Mouse (Mus musculus): ENCODE data around the gene Fam171a2.

The Fam171a2 gene

DNA sequence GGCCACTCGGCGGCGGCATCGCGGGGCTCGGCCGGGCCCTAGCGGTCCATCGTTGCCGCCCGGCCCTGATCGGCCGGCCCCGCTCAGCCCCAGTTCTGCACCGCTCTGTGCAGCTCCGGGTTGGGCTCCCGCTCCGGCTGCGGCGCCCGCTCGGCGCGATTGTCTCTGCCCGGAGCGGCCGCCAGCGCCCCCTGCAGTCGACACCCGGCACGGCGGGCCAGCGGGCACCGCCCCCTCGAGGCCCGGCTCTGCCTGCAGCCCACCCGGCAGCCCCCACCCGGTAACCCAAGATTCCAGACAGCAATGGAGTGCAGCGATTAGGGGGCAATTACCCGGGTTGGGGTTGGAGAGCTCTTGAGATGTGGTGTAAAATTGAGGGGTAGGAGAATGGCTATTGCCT is at the start of gene Fam171a2:
Gene Fam171a2 (minus strand): TSS at position 186 of the 400 bp plus-strand sequence.
- DNase-seq, result peak; percentile 78 to 82

DNA sequence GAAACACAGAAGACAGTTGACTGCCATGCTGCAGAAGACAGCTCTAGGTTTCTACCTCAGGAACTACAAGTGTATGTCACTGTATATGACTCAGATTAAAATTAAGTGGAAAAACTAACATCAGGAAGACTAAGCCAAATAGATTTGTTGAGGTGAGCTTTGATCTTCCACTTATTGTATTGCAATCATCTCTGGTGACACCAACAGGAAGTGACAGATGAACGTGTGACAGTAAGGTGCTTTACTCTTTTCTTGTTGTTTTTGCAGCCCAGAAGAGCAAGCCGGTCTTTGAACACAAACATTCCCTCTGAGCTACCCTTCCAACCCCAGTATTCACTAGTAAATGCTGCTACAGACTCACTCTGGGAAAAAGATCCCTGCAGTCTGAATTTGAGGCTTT is 49.2 kb upstream of the Fam171a2 start:
- no peak for DNase-seq

DNA sequence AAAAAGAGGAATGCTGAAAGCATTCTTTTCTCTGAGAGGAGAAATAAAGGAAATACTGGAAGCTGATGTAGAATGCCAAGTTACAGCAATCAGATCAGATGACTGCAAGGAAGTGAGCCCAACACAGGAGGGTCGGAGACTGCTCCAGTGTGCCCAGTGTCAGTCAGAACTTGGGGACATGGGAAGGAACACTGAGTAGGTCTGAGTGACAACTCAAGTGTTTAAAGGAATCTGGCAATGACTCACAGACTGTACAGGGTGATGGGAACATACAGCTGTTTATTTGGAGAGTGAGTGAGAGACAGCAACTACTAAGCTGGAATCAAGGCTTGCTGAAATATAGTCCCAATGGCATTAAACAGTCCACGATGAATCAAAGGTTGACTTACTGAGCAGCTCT is 48.7 kb upstream of the Fam171a2 start:
- no peak for DNase-seq

DNA sequence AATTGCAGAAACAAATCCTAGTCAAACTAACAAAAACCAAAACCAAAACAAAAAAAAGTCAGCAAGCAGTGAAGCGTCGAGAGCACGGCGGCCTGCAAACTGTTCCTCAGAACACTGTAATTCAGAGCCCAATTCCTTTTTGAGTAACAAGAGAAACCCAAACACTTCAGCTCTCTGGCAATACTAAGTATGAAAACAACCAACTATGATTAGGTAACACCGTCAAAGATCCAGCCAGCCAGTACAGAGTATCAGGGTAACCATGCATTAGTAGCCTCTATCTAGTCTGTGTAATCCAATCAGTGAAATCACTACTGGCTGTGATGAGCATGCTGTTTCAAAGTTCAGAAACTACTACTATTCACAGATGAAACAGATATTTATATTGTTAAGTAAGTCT is 48.3 kb upstream of the Fam171a2 start:
- no peak for DNase-seq

DNA sequence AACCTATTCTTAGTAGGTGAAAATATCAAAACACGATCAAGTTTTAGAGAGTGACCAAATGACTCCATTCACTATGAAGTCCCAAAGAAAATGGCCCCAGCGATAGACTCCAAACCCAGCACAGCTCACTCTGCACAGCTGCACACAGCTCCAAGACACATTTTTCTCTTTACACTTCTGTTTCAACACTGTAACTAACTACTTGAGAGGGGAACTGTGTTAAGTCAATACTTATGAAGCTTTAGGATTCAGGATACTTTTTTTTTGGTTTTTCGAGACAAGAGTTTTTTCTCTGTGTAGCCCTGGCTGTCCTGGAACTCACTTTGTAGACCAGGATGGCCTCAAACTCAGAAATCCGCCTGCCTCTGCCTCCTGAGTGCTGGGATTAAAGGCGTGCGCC is 47.6 kb upstream of the Fam171a2 start:
- no peak for DNase-seq

DNA sequence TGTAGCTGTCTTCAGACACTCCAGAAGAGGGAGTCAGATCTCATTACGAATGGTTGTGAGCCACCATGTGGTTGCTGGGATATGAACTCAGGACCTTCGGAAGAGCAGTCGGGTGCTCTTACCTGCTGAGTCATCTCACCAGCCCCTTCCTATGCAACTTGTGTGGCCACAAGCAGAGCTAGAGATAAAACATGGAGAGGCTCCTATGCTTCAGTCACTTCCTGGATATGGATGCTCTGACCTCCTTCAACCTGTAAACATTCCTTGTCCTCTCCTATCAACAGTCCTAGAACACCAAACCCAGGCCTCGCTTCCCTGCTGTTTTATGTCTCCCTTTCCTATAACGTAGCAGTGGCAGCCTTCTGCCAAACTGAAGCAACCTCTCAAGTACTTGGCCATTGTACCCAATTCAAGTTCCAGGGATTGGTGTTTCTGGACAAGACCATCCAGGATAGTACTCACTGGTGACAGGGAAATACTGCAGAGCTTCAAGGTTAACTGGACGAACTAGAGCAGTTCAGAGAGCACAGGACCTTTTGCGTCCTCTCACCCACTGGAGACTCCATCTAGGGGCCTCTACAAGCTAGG is 46.7 kb upstream of the Fam171a2 start:
- no peak for DNase-seq

DNA sequence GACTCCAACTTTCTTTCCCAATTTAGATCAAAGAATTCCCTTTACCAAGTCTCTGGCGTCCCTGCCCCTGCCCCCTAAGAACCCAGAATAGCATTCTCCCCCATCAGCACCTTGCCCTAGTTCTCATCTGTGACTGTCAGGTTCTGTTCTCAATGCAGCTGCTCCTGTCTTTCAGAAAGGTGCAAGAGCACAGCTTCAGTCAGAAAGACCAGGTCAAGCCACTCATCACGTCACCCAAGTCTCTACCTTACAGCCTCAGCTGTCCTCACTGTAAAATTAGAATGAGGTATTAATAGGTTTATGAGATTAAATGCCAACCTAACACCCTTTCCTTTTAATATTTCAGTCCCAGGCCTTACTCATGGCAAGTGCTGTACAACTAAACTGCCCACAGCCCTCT is 45.8 kb upstream of the Fam171a2 start:
- no peak for DNase-seq

DNA sequence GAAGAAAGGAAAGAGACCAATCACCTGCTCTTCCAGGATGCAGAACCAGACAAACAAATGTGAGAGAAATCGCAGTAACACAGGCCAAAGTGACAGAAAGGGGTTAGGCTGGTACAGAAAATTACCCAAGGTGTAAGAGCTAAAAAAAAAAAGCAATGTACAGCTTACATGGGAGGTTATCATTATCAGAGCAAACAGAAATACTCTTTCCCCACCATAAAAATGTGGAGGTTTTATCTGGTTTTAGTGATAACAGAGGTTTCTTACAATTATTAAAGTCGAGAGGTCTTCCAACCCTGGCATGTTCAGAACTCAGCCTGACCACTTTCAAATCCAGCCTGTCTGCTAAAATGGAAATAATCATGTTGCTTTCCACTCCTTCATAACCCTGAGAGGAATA is 40.4 kb upstream of the Fam171a2 start:
- DNase-seq, result no peak

DNA sequence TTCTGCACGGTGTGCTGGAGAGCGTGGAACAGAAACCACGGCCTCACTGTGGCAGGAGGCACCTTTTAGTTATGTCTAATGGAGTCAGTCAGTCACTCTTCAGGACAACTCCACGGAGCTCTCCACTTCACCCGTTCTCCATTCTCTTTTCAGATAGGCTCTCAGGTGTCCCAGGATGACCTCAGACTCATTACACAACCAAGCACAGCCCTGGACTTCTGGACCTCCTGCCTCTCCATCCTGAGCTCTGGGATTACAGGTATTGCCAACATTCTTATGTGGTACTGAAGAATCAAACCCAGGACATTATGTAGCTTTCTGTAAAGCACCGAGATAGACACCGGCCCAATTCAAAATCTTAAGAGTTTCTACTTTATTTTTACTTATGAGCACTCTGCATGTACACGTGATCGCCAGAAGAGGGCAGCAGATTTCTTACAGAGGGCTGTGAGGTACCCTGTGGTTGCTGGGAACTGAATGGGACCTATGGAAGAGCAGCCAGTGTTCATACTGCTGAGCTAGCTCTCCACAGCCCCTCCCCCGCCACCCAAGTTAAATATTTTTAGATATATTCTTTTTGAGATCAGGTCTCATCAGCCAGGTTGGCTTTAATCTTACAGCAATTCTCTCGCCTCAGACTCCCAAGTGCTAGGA is 39.4 kb upstream of the Fam171a2 start:
- DNase-seq, result no peak

DNA sequence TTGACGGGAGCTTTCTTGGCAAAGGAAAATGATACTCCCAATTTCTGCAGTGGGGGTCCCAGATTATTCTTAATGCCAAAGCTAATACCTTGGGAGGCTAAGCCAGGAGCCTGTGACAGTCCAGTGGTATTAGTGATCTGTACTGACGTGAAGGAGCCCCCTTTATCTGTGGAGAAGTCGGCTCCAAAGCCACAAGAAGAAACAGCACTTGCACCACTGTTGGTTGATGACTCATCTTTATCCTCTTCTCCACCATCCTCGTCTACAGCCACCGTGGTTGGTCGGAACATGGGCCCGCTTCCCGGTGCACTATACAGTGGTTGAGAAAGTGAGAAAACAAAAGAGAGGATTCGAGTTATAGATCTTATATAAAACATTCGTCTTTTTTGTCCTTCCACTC is 34.3 kb upstream of the Fam171a2 start:
- DNase-seq, result no peak

DNA sequence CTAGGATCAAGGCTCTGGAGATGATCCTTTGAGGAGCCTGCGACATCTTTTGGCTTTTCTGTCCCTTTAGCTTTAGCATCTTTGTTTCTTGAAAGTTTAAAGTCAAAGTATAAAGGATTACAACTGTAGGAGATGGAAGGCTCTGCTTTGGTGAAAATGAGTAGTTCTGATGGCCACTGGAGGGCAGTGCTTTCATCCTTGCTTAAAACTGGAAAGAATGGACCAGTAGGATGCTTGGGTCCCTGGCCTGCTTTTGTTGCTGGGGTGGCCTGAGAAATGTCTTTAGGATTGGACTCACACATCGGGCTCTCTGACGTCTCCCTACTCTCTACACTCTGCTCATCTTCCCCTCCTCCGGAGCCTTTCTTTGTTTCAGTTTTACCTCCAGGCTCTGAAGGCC is 33.4 kb upstream of the Fam171a2 start:
- no peak for DNase-seq

DNA sequence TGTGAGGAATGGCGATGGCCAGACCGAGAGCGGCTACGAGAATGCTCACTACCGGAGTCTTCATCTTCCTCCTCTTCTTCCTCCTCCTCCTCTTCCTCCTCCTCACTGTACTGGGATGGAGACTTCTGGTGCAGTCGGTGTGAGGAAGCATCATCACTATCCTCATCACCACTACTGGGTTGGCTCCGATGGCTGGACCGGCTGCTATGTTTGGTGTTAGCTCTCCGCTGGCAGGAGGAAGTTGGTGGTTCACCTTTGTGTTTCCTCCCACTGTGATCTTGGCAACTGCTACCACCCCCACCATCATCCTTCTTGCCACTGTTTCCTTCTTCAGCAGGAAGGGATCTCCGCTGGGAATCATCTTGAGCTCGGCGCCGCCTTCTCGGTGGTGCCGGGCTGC is 32.6 kb upstream of the Fam171a2 start:
- no peak for DNase-seq

DNA sequence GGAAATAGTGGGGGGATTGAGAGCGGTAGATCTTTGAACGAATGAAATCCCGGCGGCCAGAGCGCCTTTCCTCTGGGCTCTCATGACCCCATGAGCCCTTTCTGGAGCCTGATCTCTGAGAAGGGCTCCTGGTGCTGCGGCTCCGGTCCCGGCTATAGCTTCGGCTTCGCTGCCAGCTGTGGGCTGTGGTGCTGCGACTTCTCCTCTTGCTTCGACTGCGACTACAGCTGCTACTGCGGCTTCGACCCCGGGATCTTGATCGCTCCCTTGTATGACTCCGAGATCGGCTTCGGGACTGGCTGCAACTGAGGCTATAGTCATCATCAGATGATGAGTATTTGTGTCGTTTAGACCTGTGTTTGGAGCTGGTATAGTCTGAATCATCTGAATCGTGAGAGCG is 32.1 kb upstream of the Fam171a2 start:
- no peak for DNase-seq

DNA sequence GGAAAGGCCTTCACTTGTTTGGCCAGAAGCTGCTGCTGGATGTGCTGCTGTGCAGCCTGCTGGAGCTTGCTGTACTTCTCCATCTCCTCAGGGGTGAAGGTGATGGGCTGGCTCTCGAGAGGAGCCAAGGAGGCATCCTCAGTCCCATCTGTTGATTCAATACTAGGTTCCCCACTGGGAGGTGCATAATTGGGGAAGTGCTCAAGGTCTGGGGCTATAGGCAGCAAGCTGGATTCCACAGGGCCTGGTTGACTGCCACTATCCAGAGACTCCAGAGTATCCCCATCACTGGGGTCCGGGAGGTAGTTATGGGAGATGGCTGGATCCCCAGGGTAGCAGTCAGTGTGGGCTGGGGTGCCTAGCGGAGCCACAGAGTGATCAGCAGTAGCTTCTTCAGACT is 31.2 kb upstream of the Fam171a2 start:
- no peak for DNase-seq

DNA sequence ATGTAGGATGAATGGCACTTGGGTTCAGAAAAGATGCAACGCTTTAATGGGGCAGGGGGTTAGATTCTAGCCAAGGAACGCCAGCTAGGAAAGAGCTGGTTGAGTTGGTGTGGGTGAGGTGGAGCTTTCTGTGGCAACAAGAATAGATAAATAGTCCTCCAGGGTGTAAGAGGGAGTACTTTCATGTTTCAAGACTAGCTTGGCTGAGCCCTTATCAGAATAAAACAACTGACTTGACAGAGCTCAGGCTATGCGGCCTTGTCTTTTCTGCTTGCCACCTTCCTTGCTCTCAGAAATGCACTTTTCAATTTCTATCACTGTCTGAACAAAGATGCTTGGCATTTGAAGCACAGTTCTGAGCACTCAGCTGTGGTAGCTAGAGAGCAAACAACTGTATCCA is 27.5 kb upstream of the Fam171a2 start:
- DNase-seq, result no peak

DNA sequence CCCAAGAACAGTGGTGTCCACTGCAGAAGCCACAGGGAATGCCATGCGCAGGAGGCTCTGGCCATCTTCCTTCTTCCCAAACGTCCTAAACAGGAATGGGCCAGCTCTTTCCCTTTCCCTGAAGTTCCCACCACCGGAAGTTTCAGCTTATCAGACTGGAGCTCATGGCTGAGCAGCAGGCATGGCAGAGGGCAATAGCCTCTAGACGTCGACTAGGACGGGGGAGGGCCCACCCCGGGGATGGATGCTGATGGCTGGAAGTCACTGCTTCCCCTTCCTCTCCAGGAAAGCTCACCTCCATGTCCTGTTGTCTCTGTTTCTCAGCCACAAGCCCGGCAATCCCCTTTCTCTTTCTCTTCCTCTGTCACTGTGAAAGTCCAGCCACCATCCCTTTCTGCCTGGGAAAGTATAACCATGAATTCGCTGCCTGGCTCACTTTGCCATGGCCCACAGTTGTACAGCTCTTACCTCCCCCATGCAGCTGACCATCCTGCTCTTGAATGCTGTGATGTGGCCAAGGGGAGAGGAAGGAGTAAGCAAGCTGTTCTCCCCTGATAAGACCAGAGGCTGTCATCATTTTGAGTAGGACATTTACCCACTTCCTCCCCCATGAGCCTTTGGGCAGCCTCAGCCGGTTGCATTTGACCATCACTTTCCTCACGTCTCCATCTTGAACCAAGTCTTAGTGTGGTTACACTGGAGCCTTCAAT is 22.3 kb upstream of the Fam171a2 start, which contains the start of gene Itga2b:
Gene Itga2b (minus strand): TSS at position 475 of the 710 bp plus-strand sequence.
- no peak for DNase-seq

DNA sequence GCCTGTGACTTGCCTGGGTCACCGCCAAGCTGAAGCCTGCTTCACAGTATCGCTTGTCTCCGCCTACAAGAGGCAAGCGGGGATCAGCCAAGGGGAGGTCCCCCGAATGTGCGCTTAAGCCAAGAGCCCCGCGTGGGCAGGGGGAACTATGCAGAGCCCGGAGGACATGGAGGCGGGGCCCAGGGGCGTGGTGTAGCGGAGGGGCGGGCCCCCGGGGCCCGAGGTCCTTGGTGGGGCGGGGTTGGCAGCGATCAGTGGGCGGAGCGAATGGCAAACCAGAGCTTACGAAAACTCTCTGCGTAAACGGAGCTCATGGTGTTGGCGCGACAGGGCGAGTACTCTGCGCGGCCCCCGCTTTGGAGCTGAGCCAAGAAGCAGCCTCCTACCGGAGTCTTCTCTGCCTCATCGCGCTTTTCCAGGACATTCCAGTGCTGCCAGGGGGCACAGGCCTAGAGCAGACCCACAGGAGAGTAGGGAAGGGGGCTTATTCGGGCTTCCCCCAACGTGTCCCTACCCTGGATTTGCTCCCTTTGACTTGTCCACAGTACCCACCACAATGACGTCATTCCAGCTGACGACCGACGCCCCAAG is 19.7 kb upstream of the Fam171a2 start:
- peak; percentile 95 to 96 for DNase-seq

DNA sequence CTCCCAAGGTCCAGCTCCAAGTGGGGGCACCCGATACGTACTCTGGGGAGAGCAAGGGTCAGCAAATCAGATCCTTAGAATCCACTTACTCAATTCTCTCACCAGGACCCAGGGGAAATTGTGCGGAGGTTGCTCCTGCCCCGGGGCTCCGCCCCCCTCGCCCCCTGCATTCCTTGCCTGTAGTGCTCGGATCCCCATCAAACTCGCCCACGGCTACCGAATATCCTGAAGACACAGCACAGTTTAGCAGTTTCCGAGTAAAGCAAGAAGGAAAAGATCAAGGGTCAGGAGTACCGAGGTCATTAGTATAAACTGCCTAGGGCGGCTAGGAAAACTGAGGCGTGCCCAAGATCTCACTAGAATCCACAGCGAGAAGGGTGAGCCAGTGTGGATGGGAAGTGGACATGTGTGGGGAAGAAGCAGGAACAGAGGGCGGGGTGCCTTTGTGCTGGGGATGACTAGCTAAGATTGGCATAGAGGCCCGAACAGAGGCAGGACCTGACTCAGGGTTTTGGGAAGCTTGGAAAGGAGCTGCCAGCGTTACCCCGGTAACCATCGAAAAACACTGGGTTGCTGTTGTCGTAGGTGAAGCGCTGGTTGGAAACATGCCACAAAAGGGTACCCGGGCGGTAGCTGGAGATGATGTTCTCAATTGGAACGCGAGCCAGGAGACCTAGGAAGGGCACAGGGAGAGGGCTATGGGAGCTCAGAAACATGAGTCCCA is 18.4 kb upstream of the Fam171a2 start:
- no peak for DNase-seq

DNA sequence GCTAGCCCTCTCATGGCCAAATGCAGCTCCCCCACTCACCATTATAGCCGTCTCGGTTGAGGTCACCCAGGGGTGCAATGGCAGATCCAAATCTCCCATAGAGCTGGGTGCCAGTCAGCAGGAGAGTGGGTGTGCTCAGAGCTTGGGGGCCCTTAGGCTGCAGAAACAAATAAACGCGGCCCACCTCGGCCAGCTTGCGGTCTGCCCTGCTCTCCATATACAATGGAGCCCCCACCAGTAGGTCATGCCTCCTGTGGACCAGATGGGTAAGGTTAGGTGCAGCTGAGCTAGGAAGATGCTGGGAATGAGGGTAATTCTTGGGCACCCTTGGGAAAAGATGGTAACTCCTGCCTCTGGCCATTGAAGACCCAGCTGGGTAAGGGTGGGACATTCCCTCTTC is 17.4 kb upstream of the Fam171a2 start:
- no peak for DNase-seq

DNA sequence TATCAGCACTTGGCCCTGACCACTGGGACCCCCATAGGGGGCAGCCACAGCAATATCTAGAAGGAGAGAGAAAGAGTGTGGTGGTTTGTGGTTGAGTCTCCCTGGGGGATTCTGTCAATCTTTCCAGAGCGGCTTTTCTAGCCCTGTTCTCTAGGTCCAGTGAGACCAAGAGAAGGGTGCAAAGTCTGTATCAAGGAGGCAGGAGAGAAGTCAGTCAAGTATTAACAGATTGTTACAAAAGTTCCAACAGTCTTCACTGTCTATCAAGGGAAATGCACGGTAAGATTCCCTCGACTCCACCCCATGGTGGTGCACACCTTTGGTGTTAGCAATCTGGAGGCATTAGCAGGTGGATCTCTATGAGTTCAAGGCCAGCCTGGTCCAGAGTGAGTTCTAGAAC is 14.3 kb upstream of the Fam171a2 start:
- no peak for DNase-seq

DNA sequence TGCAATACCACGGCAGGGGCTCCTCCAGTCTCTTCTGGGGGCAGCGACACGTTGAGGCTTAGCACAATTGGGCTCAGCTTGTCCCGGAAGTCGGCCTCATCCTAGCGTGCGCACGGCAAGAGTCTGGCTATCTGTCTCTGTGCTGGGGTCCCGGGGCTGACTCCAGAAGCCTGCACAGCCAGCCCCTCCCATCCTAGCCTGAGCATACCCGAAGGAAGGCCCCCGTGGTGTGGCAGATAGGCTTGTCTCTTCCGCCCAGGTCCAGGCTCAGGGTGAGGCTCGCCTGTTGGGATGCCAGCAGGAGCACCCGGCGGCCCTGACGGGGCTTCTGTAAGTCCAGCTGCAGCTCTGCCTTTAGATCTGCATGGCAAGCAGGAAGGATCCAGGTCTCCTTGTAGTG is 13.1 kb upstream of the Fam171a2 start:
- no peak for DNase-seq

DNA sequence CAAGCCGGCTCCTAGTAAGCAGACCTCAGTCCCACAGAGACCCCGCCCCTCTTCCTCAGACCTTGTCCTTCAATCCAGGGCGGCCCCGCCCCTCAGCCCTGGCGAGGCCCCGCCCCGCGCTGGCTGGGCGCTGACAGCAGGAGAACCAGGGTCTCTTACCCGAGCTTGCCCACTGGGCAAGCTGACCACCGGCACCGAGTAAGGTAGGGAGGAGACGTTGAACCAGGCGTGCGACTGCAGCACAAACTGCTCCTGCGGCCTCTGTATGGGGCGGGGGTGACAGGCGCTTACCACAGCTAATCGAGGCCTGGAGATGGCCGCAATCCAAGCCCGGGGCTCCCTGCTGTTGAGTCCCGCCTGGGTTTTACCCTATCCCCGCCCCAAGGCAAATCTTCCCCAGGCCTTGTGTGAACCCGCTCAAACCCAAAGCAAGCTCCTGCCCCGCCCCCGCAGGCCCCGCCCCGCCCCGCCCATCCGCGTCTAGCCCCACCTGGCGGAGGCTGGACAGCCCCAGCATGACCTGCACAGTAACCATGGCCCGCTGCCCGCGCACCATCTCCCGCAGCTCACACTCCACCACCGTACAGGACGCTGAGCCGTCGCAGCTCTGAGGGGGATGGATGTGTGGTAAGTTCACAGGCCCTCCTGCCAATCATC is 8.4 kb upstream of the Fam171a2 start:
- DNase-seq, result peak; percentile 37 to 55

DNA sequence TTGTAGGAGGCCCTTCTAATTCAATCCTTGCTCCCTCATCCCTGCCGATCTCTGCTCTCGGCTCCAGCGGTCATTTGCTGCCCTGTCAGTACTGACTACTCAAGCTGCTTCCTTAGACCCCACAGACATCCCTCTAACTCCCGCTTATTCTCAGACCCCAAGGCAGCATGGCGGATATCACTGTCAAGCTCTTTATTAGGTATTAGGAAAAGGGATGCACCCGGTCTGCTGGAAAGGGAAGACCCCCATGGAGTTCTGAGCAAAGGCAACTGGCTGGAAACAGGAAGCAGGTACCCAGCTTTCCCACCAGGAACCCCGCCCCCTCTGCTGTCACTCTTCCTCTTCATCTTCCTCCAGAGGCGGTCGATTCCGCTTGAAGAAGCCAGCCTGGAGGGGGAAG is 5.6 kb upstream of the Fam171a2 start:
- DNase-seq, result no peak

Measured in thymus, postnatal 36 days (tissue).